Mouse (Mus musculus) neural tube, embryonic 11.5 days (tissue): ENCODE results near the gene Gjc1. TPM values are rescaled to one million over a fixed set of nuclear protein-coding genes. Genes with fewer than 3 reads are reported as not detected.

Experiments used
- ATAC-seq: fragments of 200-750 bp; cut with Nextera tagmentation; 2 replicates; pipeline ENCODE4 v1.8.0; 2017; ENCODE audit warnings: moderate number of reproducible peaks, mild to moderate bottlenecking, moderate TSS enrichment, moderate library complexity; ENCODE audit not compliant: insufficient read depth, low FRiP score, low TSS enrichment
- DNase-seq: peaks from one replicate; pipeline ENCODE4 v3.0.0-alpha.2; 2015; ENCODE audit warnings: low spot score
- H3K27ac ChIP-seq: fragments of 300-500 bp; sonication (generic); 2 replicates; pipeline ENCODE4 v1.5.1; 2014; ENCODE audit warnings: low read depth, mild to moderate bottlenecking, low read length
- H3K27me3 ChIP-seq: fragments of 300-500 bp; sonication (generic); 2 replicates; pipeline ENCODE4 v1.6.1; 2014; ENCODE audit warnings: mild to moderate bottlenecking, low read length, mixed read lengths; ENCODE audit not compliant: control insufficient read depth, insufficient read depth
- H3K36me3 ChIP-seq: fragments of 300-500 bp; sonication (generic); 2 replicates; pipeline ENCODE4 v1.6.1; 2014; ENCODE audit warnings: mild to moderate bottlenecking, low read length, moderate library complexity, mixed read lengths; ENCODE audit not compliant: control insufficient read depth, insufficient read depth
- H3K4me1 ChIP-seq: fragments of 300-500 bp; sonication (generic); 2 replicates; pipeline ENCODE4 v1.6.1; 2014; ENCODE audit warnings: low read length, mixed read lengths; ENCODE audit not compliant: control insufficient read depth, insufficient read depth
- H3K4me2 ChIP-seq: fragments of 300-500 bp; sonication (generic); 2 replicates; pipeline ENCODE4 v1.6.1; 2014; ENCODE audit warnings: low read depth, mild to moderate bottlenecking, moderate library complexity
- H3K4me3 ChIP-seq: fragments of 300-500 bp; sonication (generic); 2 replicates; pipeline ENCODE4 v1.5.1; 2014; ENCODE audit warnings: low read depth, low read length
- H3K9ac ChIP-seq: fragments of 300-500 bp; sonication (generic); 2 replicates; pipeline ENCODE4 v1.6.1; 2014; ENCODE audit warnings: mild to moderate bottlenecking, low read length
- H3K9me3 ChIP-seq: fragments of 300-500 bp; sonication (generic); 2 replicates; pipeline ENCODE4 v1.6.1; 2016; ENCODE audit warnings: low read length; ENCODE audit not compliant: control insufficient read depth
- WGBS: fragments of 180-500 bp; shearing (Covaris S2); extraction: QIAGEN DNeasy Blood & Tissue Kit; methylation state at CpG from one replicate; pipeline ENCODE4 v1.1.7; 2014; 5-methylcytosine and 5-hydroxymethylcytosine counted together
- polyA plus RNA-seq: library from polyadenylated mRNA; unstranded; fragments of >200 nt; fragmentation: Nextera tagmentation; extraction: Ambion mirVana; gene quantifications from 2 replicates; pipeline ENCODE4 v1.2.1, GENCODE M21; 2014

Gjc1 gene
- polyA plus RNA-seq, 1 experiment from 2014 or later = 78.5 TPM

GRCm38 (mm10) chr11:102821231-102821630 is 1.7 kb upstream of the Gjc1 start:
- Histone ChIP-seq H3K4me1 (peaks cover 8% of the 10 kb centered on the region; the same call in 1 of the 2 replicates), H3K36me3 (no peaks in the 10 kb centered on the region), H3K27me3 (no peaks in the 10 kb centered on the region), H3K27ac (no peak overlapping the region), H3K4me2 (no peak overlapping the region), H3K9ac (no peak overlapping the region), H3K9me3 (no peaks in the 10 kb centered on the region), H3K4me3 (no peak overlapping the region)
- ATAC-seq (no peak), DNase-seq (no peak)
- 62% methylated on average over 6 of the region's 6 CpGs for WGBS

GRCm38 (mm10) chr11:102820432-102820831 is 932 bp upstream of the Gjc1 start:
- WGBS = 11% methylated on average over 3 of the region's 3 CpGs
- Histone ChIP-seq H3K4me3 (no peak overlapping the region), H3K4me2 (no peak overlapping the region), H3K27me3 (no peaks in the 10 kb centered on the region), H3K4me1 (peaks cover 8% of the 10 kb centered on the region; the same call in 1 of the 2 replicates), H3K9ac (no peak overlapping the region), H3K27ac (no peak overlapping the region), H3K9me3 (no peaks in the 10 kb centered on the region), H3K36me3 (no peaks in the 10 kb centered on the region)
- no peak for ATAC-seq
- DNase-seq = no peak

GRCm38 (mm10) chr11:102819783-102820385 is 384 bp upstream of the Gjc1 start:
- Histone ChIP-seq H3K9me3 (no peaks in the 10 kb centered on the region), H3K9ac (no peak overlapping the region), H3K27ac (no peak overlapping the region), H3K36me3 (no peaks in the 10 kb centered on the region), H3K4me3 (peak overlapping the region; percentile 94), H3K4me2 (peak overlapping the region; percentile 55), H3K4me1 (peaks cover 8% of the 10 kb centered on the region; the same call in 1 of the 2 replicates), H3K27me3 (no peaks in the 10 kb centered on the region)
- no peak for DNase-seq
- ATAC-seq = no peak
- WGBS = 7% methylated on average over 14 of the region's 14 CpGs

- Histone ChIP-seq H3K4me3 (peak overlapping the region; percentile 94), H3K9ac (peak overlapping the region; percentile 97), H3K27me3 (no peaks in the 10 kb centered on the region), H3K27ac (peak overlapping the region; percentile 97), H3K4me2 (peak overlapping the region; percentile 55), H3K36me3 (no peaks in the 10 kb centered on the region), H3K9me3 (no peaks in the 10 kb centered on the region), H3K4me1 (peaks cover 8% of the 10 kb centered on the region; the same call in 1 of the 2 replicates)
- ATAC-seq (peak; percentile 66), DNase-seq (peak; percentile 59)
- WGBS = under 1% methylated on average over 71 of the region's 92 CpGs
Measured at GRCm38 (mm10) chr11:102818121-102819020, 1.1 kb downstream of the Gjc1 start.

- ATAC-seq (no peak), DNase-seq (no peak)
- no peaks in the 10 kb centered on the region for H3K36me3 ChIP-seq
- H3K9ac ChIP-seq = no peak overlapping the region
- no peak overlapping the region for H3K27ac ChIP-seq
- no peak overlapping the region for H3K4me3 ChIP-seq
- H3K27me3 ChIP-seq = no peaks in the 10 kb centered on the region
- H3K9me3 ChIP-seq = no peaks in the 10 kb centered on the region
- peaks cover 8% of the 10 kb centered on the region; the same call in 1 of the 2 replicates for H3K4me1 ChIP-seq
- no peak overlapping the region for H3K4me2 ChIP-seq
Measured at GRCm38 (mm10) chr11:102814881-102815280, 4.6 kb downstream of the Gjc1 start.

GRCm38 (mm10) chr11:102810721-102811485 is 8.6 kb downstream of the Gjc1 start:
- no peak for DNase-seq
- no peak for ATAC-seq
- WGBS = 52% methylated on average over 4 of the region's 4 CpGs

GRCm38 (mm10) chr11:102808246-102808645 is 11.3 kb downstream of the Gjc1 start:
- Histone ChIP-seq H3K9ac (no peak overlapping the region), H3K4me2 (no peak overlapping the region), H3K4me3 (no peak overlapping the region), H3K36me3 (peaks cover 5% of the 10 kb centered on the region; the same call in 1 of the 2 replicates), H3K27ac (no peak overlapping the region), H3K9me3 (no peaks in the 10 kb centered on the region), H3K4me1 (no peaks in the 10 kb centered on the region), H3K27me3 (no peaks in the 10 kb centered on the region)
- DNase-seq (no peak), ATAC-seq (no peak)
- 85% methylated on average over 5 of the region's 5 CpGs for WGBS

More at GRCm38 (mm10) chr11:102810721-102811485, 8.6 kb downstream of the Gjc1 start:
- Histone ChIP-seq H3K4me3 (no peak overlapping the region), H3K36me3 (no peaks in the 10 kb centered on the region), H3K27ac (no peak overlapping the region), H3K27me3 (no peaks in the 10 kb centered on the region), H3K4me2 (no peak overlapping the region), H3K9ac (no peak overlapping the region), H3K4me1 (no peaks in the 10 kb centered on the region; the same call in 1 of the 2 replicates), H3K9me3 (no peaks in the 10 kb centered on the region)

- no peak overlapping the region for H3K4me2 ChIP-seq
- peaks cover 19% of the 10 kb centered on the region for H3K36me3 ChIP-seq
- H3K4me1 ChIP-seq = no peaks in the 10 kb centered on the region
- no peak for DNase-seq
- WGBS = 86% methylated on average over 5 of the region's 5 CpGs
- no peaks in the 10 kb centered on the region for H3K27me3 ChIP-seq
- no peak overlapping the region for H3K9ac ChIP-seq
- no peak for ATAC-seq
- H3K4me3 ChIP-seq = no peak overlapping the region
- no peak overlapping the region for H3K27ac ChIP-seq
- no peaks in the 10 kb centered on the region for H3K9me3 ChIP-seq
Measured at GRCm38 (mm10) chr11:102803453-102803852, 16.0 kb downstream of the Gjc1 start.
